Mouse (Mus musculus) forebrain, embryonic 11.5 days (tissue): ENCODE results near the gene Mthfsd. TPM values are rescaled to one million over a fixed set of nuclear protein-coding genes. Genes with fewer than 3 reads are reported as not detected.

Experiments used
- ATAC-seq: fragments of 200-750 bp; cut with Nextera tagmentation; replicated peaks from 2 replicates; pipeline ENCODE4 v1.8.0; 2017; ENCODE audit warnings: moderate TSS enrichment; ENCODE audit not compliant: low FRiP score
- DNase-seq: peaks from one replicate; pipeline ENCODE4 v3.0.0-alpha.2; 2017; ENCODE audit warnings: low spot score
- H3K27ac ChIP-seq: fragments of 300-500 bp; sonication (generic); 2 replicates; pipeline ENCODE4 v1.5.1; 2014; ENCODE audit warnings: low read depth, low read length
- H3K27me3 ChIP-seq: fragments of 300-500 bp; sonication (generic); 2 replicates; pipeline ENCODE4 v1.6.1; 2014; ENCODE audit warnings: mild to moderate bottlenecking, low read length, mixed read lengths; ENCODE audit not compliant: control insufficient read depth, insufficient read depth
- H3K36me3 ChIP-seq: fragments of 300-500 bp; sonication (generic); 2 replicates; pipeline ENCODE4 v1.6.1; 2014; ENCODE audit warnings: mild to moderate bottlenecking, low read length, moderate library complexity, mixed read lengths; ENCODE audit not compliant: control insufficient read depth, insufficient read depth
- H3K4me1 ChIP-seq: fragments of 300-500 bp; sonication (generic); replicated peaks from 2 replicates; pipeline ENCODE4 v1.6.1; 2014; ENCODE audit warnings: low read length, mixed read lengths; ENCODE audit not compliant: control insufficient read depth, insufficient read depth
- H3K4me2 ChIP-seq: fragments of 300-500 bp; sonication (generic); 2 replicates; pipeline ENCODE4 v1.6.1; 2014; ENCODE audit warnings: low read depth, mild to moderate bottlenecking, low read length, moderate library complexity, mixed read lengths; ENCODE audit not compliant: severe bottlenecking
- H3K4me3 ChIP-seq: fragments of 300-500 bp; sonication (generic); 2 replicates; pipeline ENCODE4 v1.5.1; 2014; ENCODE audit warnings: low read depth, low read length
- H3K9ac ChIP-seq: fragments of 300-500 bp; sonication (generic); 2 replicates; pipeline ENCODE4 v1.6.1; 2014; ENCODE audit warnings: low read length
- H3K9me3 ChIP-seq: fragments of 300-500 bp; sonication (generic); 2 replicates; pipeline ENCODE4 v1.6.1; 2016; ENCODE audit warnings: low read length, mixed read lengths; ENCODE audit not compliant: control insufficient read depth
- WGBS: fragments of 180-500 bp; shearing (Covaris S2); extraction: QIAGEN DNeasy Blood & Tissue Kit; methylation state at CpG from one replicate; pipeline ENCODE4 v1.1.7; 2014; 5-methylcytosine and 5-hydroxymethylcytosine counted together
- microRNA-seq: library from miRNA; unstranded; fragments of <30 nt; microRNA quantifications from one replicate; pipeline ENCODE4, GENCODE M21; 2016; ENCODE audit not compliant: insufficient number of aligned reads
- polyA plus RNA-seq: library from polyadenylated mRNA; unstranded; fragments of >200 nt; fragmentation: Nextera tagmentation; extraction: Ambion mirVana; gene quantifications from 2 replicates; pipeline ENCODE4 v1.2.1, GENCODE M21; 2014

The Mthfsd gene
- polyA plus RNA-seq, 1 experiment from 2014 or later, result 52.8 TPM

DNA sequence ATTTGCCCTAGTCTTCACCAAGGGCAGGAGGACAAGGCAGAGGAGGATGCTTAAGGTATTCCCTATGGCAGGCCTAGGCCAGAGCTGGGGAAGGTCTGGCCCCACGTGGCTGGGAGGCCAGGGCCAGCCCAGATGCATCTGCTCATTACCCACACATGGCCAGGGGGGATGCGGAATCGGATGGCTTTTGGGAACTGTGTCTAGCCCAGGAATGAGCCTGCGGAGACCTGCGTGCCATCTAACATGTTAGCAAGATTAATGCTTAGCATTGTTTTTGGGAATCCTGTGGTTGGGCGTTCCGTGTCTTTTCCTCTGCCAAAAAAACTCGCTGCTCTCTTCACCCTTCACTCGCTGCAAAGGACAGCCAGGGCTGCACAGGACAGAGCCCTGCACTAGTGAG, 50.1 kb downstream of the Mthfsd start:
- WGBS, result 76% methylated on average over 9 of the region's 9 CpGs
- no peaks in the 10 kb centered on the region for H3K27me3 ChIP-seq
- no peak for ATAC-seq
- no peak overlapping the region for H3K9ac ChIP-seq
- no peaks in the 10 kb centered on the region for H3K36me3 ChIP-seq
- H3K27ac ChIP-seq, result no peak overlapping the region
- no peaks in the 10 kb centered on the region for H3K9me3 ChIP-seq
- no peak overlapping the region for H3K4me3 ChIP-seq
- no peak overlapping the region for H3K4me2 ChIP-seq
- no peaks in the 10 kb centered on the region for H3K4me1 ChIP-seq
- DNase-seq, result no peak

DNA sequence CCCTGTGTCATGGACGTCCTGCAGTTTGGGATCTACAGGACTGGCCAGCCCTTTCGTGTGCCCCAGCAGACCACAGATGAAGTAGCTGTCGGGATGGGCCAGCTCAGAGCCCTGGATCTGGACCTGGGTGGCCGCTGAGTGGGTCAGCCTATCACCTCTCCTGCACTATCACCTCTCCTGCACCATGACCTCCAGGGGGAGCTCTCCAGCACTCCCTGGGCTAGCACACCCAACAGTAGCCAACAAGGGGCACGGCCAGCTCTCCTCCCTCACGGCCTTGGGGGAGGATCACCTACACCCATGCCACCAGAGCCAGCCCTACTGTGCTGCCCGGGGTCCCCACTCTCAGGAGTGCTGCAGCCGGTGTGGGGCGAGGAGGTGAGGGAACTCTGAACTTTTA, 60.8 kb downstream of the Mthfsd start:
- Histone ChIP-seq H3K4me2 (no peak overlapping the region), H3K9ac (no peak overlapping the region), H3K36me3 (no peaks in the 10 kb centered on the region), H3K4me1 (no peaks in the 10 kb centered on the region), H3K9me3 (no peaks in the 10 kb centered on the region), H3K27me3 (no peaks in the 10 kb centered on the region), H3K4me3 (no peak overlapping the region), H3K27ac (no peak overlapping the region)
- DNase-seq, result no peak
- ATAC-seq, result no peak
- WGBS, result 70% methylated on average over 9 of the region's 9 CpGs

GRCm38 (mm10) chr8:121043719-121044440, 64.3 kb downstream of the Mthfsd start:
- no peaks in the 10 kb centered on the region for H3K36me3 ChIP-seq
- H3K4me1 ChIP-seq, result no peaks in the 10 kb centered on the region
- DNase-seq (no peak), ATAC-seq (no peak)
- no peak overlapping the region for H3K4me3 ChIP-seq
- no peak overlapping the region for H3K27ac ChIP-seq
- 67% methylated on average over 19 of the region's 19 CpGs for WGBS
- H3K27me3 ChIP-seq, result no peaks in the 10 kb centered on the region
- H3K9me3 ChIP-seq, result no peaks in the 10 kb centered on the region
- no peak overlapping the region for H3K4me2 ChIP-seq
- H3K9ac ChIP-seq, result no peak overlapping the region

Small RNAs within 50 kb of the gene (microRNA-seq; reads per million reads assigned to microRNA genes)
- not detected for gene Gm27530

Other genes starting within 250 kb of the Mthfsd start
- 0.17 and 0.91 TPM in 2 replicates for gene Foxf1, start 24.0 kb downstream of the Mthfsd start, polyA plus RNA-seq
- 6.1 and 6.3 TPM in 2 replicates for gene Foxc2, start 7.8 kb upstream of the Mthfsd start, polyA plus RNA-seq
- 0.39 and 0.81 TPM in 2 replicates for gene Foxl1, start 19.5 kb upstream of the Mthfsd start, polyA plus RNA-seq